Mouse (Mus musculus) embryonic facial prominence, embryonic 11.5 days (tissue): ENCODE measurements around the gene Has1. TPM values are rescaled to one million over a fixed set of nuclear protein-coding genes. Genes with fewer than 3 reads are reported as not detected.

ENCODE experiments used
- ATAC-seq: fragments of 200-750 bp; cut with Nextera tagmentation; replicated peaks from 2 replicates; pipeline ENCODE4 v1.8.0; 2017; ENCODE audit warnings: low read depth; ENCODE audit not compliant: insufficient number of reproducible peaks, low FRiP score, low TSS enrichment
- DNase-seq: peaks from one replicate; pipeline ENCODE4 v3.0.0-alpha.2; 2015; ENCODE audit warnings: low spot score
- H3K27ac ChIP-seq: fragments of 300-500 bp; sonication (generic); replicated peaks from 2 replicates; pipeline ENCODE4 v1.5.1; 2014; ENCODE audit warnings: mild to moderate bottlenecking, low read depth, low read length, control low read depth
- H3K27me3 ChIP-seq: fragments of 300-500 bp; sonication (generic); 2 replicates; pipeline ENCODE4 v1.6.1; 2014; ENCODE audit warnings: mild to moderate bottlenecking, low read length, moderate library complexity, mixed read lengths; ENCODE audit not compliant: control insufficient read depth, insufficient read depth
- H3K36me3 ChIP-seq: fragments of 300-500 bp; sonication (generic); replicated peaks from 2 replicates; pipeline ENCODE4 v1.6.1; 2014; ENCODE audit warnings: low read depth, mild to moderate bottlenecking, low read length, moderate library complexity, mixed read lengths; ENCODE audit not compliant: control insufficient read depth, insufficient read depth
- H3K4me1 ChIP-seq: fragments of 300-500 bp; sonication (generic); 2 replicates; pipeline ENCODE4 v1.6.1; 2014; ENCODE audit warnings: low read length, mixed read lengths; ENCODE audit not compliant: control insufficient read depth, insufficient read depth
- H3K4me2 ChIP-seq: fragments of 300-500 bp; sonication (generic); 2 replicates; pipeline ENCODE4 v1.6.1; 2014; ENCODE audit warnings: low read depth, mild to moderate bottlenecking, control low read depth, low read length, moderate library complexity
- H3K4me3 ChIP-seq: fragments of 300-500 bp; sonication (generic); 2 replicates; pipeline ENCODE4 v1.5.1; 2014; ENCODE audit warnings: low read depth, low read length, control low read depth
- H3K9ac ChIP-seq: fragments of 300-500 bp; sonication (generic); replicated peaks from 2 replicates; pipeline ENCODE4 v1.6.1; 2014; ENCODE audit warnings: mild to moderate bottlenecking, control low read depth, low read length
- H3K9me3 ChIP-seq: fragments of 300-500 bp; sonication (generic); replicated peaks from 2 replicates; pipeline ENCODE4 v1.6.1; 2016; ENCODE audit warnings: mild to moderate bottlenecking, low read length, inconsistent platforms, mixed read lengths; ENCODE audit not compliant: control insufficient read depth
- WGBS: fragments of 180-500 bp; shearing (Covaris S2); extraction: QIAGEN DNeasy Blood & Tissue Kit; methylation state at CpG from one replicate; pipeline ENCODE4 v1.1.7; 2014; 5-methylcytosine and 5-hydroxymethylcytosine counted together
- microRNA counts: library from miRNA; unstranded; fragments of <30 nt; microRNA quantifications from one replicate; lab custom pipeline; 2016
- microRNA-seq: library from miRNA; unstranded; fragments of <30 nt; microRNA quantifications from one replicate; pipeline ENCODE4, GENCODE M21; 2016; ENCODE audit warnings: borderline number of aligned reads
- polyA plus RNA-seq: library from polyadenylated mRNA; unstranded; fragments of >200 nt; fragmentation: Nextera tagmentation; extraction: Ambion mirVana; gene quantifications from 2 replicates; pipeline ENCODE4 v1.2.1, GENCODE M21; 2014

The Has1 gene
- polyA plus RNA-seq, 1 experiment from 2014 or later: 0.70 TPM

DNA sequence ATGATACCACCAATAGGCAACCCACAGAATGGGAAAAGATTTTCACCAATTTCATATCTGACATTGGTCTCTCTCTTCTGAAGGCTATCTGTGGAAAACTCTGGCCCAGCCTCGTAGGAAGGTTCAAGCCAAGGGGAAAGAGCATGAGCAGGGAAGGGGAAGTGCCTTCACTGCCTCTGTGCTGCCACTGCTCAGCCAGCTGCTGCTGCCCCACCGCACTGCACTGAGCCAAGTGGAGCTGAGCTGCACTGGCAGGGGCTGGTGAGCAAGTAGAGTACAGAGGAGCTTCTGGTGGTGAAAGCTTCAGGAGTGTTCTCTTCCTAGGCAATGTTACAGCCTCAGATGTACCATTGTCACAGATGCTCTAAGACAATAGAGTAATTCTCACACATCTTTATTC, 59.5 kb downstream of the Has1 start:
- no peak for ATAC-seq
- H3K4me2 ChIP-seq: no peak overlapping the region
- no peak overlapping the region for H3K27ac ChIP-seq
- no peak overlapping the region for H3K9ac ChIP-seq
- no peak for DNase-seq
- H3K27me3 ChIP-seq: no peaks in the 10 kb centered on the region
- 42% methylated on average over 2 of the region's 2 CpGs for WGBS
- H3K36me3 ChIP-seq: no peaks in the 10 kb centered on the region
- no peaks in the 10 kb centered on the region for H3K4me1 ChIP-seq
- no peaks in the 10 kb centered on the region for H3K9me3 ChIP-seq
- H3K4me3 ChIP-seq: no peak overlapping the region

MicroRNAs within 50 kb of the gene (microRNA counts, 519-probe panel; counts per million panel counts)
- microRNA mmu-let-7e (lab: Ali Mortazavi, UCI) (5,504 counts per million, percentile 93 among the panel's probes with 10 or more counts), microRNA mmu-miR-125a-3p (lab: Ali Mortazavi, UCI) (4,143 counts per million, percentile 65 among the panel's probes with 10 or more counts), microRNA mmu-miR-125a-5p (lab: Ali Mortazavi, UCI) (6,372 counts per million, percentile 98 among the panel's probes with 10 or more counts), microRNA mmu-miR-99b (lab: Ali Mortazavi, UCI) (5,584 counts per million, percentile 95 among the panel's probes with 10 or more counts)

Small RNAs within 50 kb of the gene (microRNA-seq; reads per million reads assigned to microRNA genes)
- gene Gm25927 (not detected), gene Mir125a (9,467 reads per million, percentile 93 among the genes with 10 or more reads in this experiment), gene Mir99b (40,822 reads per million, percentile 99 among the genes with 10 or more reads in this experiment), gene Mirlet7e (not detected)

Other genes starting within 250 kb of the Has1 start
- gene Lnpep, start 230.2 kb downstream of the Has1 start, polyA plus RNA-seq: 5.5 and 5.8 TPM in 2 replicates
- gene Vmn2r90, start 151.5 kb downstream of the Has1 start, polyA plus RNA-seq: not detected in 2 replicates
- gene Spaca6, start 28.0 kb downstream of the Has1 start, polyA plus RNA-seq: 13.7 and 18.5 TPM in 2 replicates
- 0.15 TPM in 1 of 2 replicates, not detected in the other for gene Fpr1, start 28.7 kb upstream of the Has1 start, polyA plus RNA-seq
- not detected in 2 replicates for gene Fpr2, start 32.6 kb upstream of the Has1 start, polyA plus RNA-seq
- not detected in 2 replicates for gene Fpr3, start 32.6 kb upstream of the Has1 start, polyA plus RNA-seq
- not detected in 2 replicates for gene Fpr-rs4, start 166.5 kb upstream of the Has1 start, polyA plus RNA-seq
- not detected in 2 replicates for gene Vmn2r124, start 194.2 kb upstream of the Has1 start, polyA plus RNA-seq
- not detected in 2 replicates for gene Vmn2r91, start 229.8 kb upstream of the Has1 start, polyA plus RNA-seq